In genomic region chr2:122349136-122349785, GRCm38 (mm10) we compare ENCODE assay signal across 9 mouse cellular contexts. TPM values are rescaled to one million over a fixed set of nuclear protein-coding genes. Genes with fewer than 3 reads are reported as not detected.
A peak's percentile ranks its signal among the peaks of the same experiment; 100 is the strongest.
DNase-seq lines count a peak whose midpoint lies in the region; ATAC-seq lines count a peak whose summit lies in the region.
"Had no signal": no experiment of that assay in that cellular context is flagged by ENCODE, and none has a peak within 500 bp of the region (broad histone marks: within the 10 kb centered on the region; RNA-seq: fewer than 3 reads in every experiment).

No protein-coding gene starts in this region.

- peak; percentile 23 for ATAC-seq in heart, embryonic 16.5 days (replicated peaks; ENCODE audit: extremely low read depth, insufficient read depth, low FRiP score)
- peak; percentile 60 for ATAC-seq in liver, embryonic 11.5 days (replicated peaks; ENCODE audit: low FRiP score)

- H3K4me2 ChIP-seq in heart, embryonic 16.5 days (ENCODE audit: low read depth, low read length), result peak overlapping the region; percentile 88
- H3K4me2 ChIP-seq in liver, embryonic 11.5 days, result peak overlapping the region; percentile 83

- H3K36me3 ChIP-seq in heart, embryonic 16.5 days (ENCODE audit: control insufficient read depth, insufficient read depth), result no peaks in the 10 kb centered on the region; the same call in 1 of the 2 replicates
- peaks cover 3% of the 10 kb centered on the region for H3K36me3 ChIP-seq in liver, embryonic 11.5 days (ENCODE audit: control insufficient read depth, insufficient read depth, low read length)

- peak overlapping the region; percentile 77 for H3K4me3 ChIP-seq in heart, embryonic 16.5 days (ENCODE audit: low read length)
- H3K4me3 ChIP-seq in liver, embryonic 11.5 days (ENCODE audit: low read depth, low read length), result peak overlapping the region; percentile 58

- H3K9ac ChIP-seq in heart, embryonic 16.5 days (ENCODE audit: low read length), result peak overlapping the region; percentile 89
- H3K9ac ChIP-seq in liver, embryonic 11.5 days (ENCODE audit: low read depth, low read length), result peak overlapping the region; percentile 77

- peaks cover 6% of the 10 kb centered on the region; the same call in 1 of the 2 replicates for H3K27me3 ChIP-seq in heart, embryonic 16.5 days (ENCODE audit: control insufficient read depth, insufficient read depth, low read length)
- H3K27me3 ChIP-seq in liver, embryonic 11.5 days (replicated peaks; ENCODE audit: control insufficient read depth, insufficient read depth, low read length), result no peaks in the 10 kb centered on the region

- H3K4me1 ChIP-seq in heart, embryonic 16.5 days (ENCODE audit: control insufficient read depth, insufficient read depth, low read length), result peaks cover 17% of the 10 kb centered on the region
- H3K4me1 ChIP-seq in liver, embryonic 11.5 days (replicated peaks; ENCODE audit: control insufficient read depth, insufficient read depth, low read length), result peaks cover 12% of the 10 kb centered on the region

- DNase-seq in heart, postnatal 36 days, result no peak
- peak; percentile 21 for DNase-seq in CD4-positive, CD25-positive, alpha-beta regulatory T cell, adult 2 months (ENCODE audit: low read depth, low spot score)
- DNase-seq in cerebellum, adult 9-10 months, result peak; percentile 75
- DNase-seq in forelimb bud, embryonic 11.5 days (ENCODE audit: low read depth, low spot score), result peak; percentile 44
- peak; percentile 64 for DNase-seq in liver, embryonic 11.5 days (ENCODE audit: low spot score)
- DNase-seq in spleen, postnatal 10 days (ENCODE audit: low spot score in 2 of 2), result peak; percentile 45 to 58
- no peak for DNase-seq in adrenal gland, adult 8-10 months

- H3K9me3 ChIP-seq in heart, embryonic 16.5 days (replicated peaks; ENCODE audit: control insufficient read depth, low read length), result no peaks in the 10 kb centered on the region
- H3K9me3 ChIP-seq in liver, embryonic 11.5 days (ENCODE audit: control insufficient read depth, low read length), result no peaks in the 10 kb centered on the region

- H3K27ac ChIP-seq in heart, embryonic 16.5 days (ENCODE audit: low read length), result peak overlapping the region; percentile 97
- peak overlapping the region; percentile 66; the same call in 1 of the 2 replicates for H3K27ac ChIP-seq in liver, embryonic 11.5 days (ENCODE audit: low read depth, low read length)

- intact Hi-C loops in heart, postnatal 36 days (cut with DNase I), result loop anchor here (2.0 to 10.0 kb wide), 3 partner anchors 20 to 276 kb away; partner anchors contain the start of gene Shf

- WGBS in heart, embryonic 16.5 days, result 9% methylated on average over 14 of the region's 14 CpGs
- WGBS in liver, embryonic 11.5 days, result 14% methylated on average over 14 of the region's 14 CpGs

RNA-seq across cellular contexts. Expression of gene Shf, which starts 19.7 kb away (rescaled TPM):
- polyA plus RNA-seq in heart, embryonic 16.5 days (2015; fragmentation: Nextera tagmentation; extraction: Ambion mirVana), result 2.0 TPM in 2 replicates
- total RNA-seq in heart, postnatal 36 days (2021), result 1 to 10 TPM; 5.0 to 6.1 TPM
- polyA plus RNA-seq in liver, embryonic 11.5 days (2014; fragmentation: Nextera tagmentation; extraction: Ambion mirVana), result 2.5 TPM in 2 replicates
- total RNA-seq in adrenal gland, adult 8-10 months (2022), result 10 to 100 TPM in 2 of 4 experiments, 1 to 10 TPM in 2; 8.1 to 18.5 (median 13.8) TPM

RNA-seq across cellular contexts. Expression of gene Duox1, which starts 33.8 kb away (rescaled TPM):
- polyA plus RNA-seq in heart, embryonic 16.5 days (2015; fragmentation: Nextera tagmentation; extraction: Ambion mirVana), result 0.05 and 0.12 TPM in 2 replicates
- total RNA-seq in heart, postnatal 36 days (2021), result under 1 TPM; 0.17 to 0.27 TPM
- polyA plus RNA-seq in liver, embryonic 11.5 days (2014; fragmentation: Nextera tagmentation; extraction: Ambion mirVana), result 0.10 TPM in 1 of 2 replicates, not detected in the other
- total RNA-seq in adrenal gland, adult 8-10 months (2022), result under 1 TPM in 2 of 4 experiments, not detected in 2; 0.06 to 0.13 TPM

RNA-seq across cellular contexts. Expression of gene Duoxa1, which starts 35.7 kb away (rescaled TPM):
- polyA plus RNA-seq in heart, embryonic 16.5 days (2015; fragmentation: Nextera tagmentation; extraction: Ambion mirVana), result 0.54 and 0.97 TPM in 2 replicates
- under 1 TPM in 1 of 2 experiments, not detected in 1; 0.39 TPM for total RNA-seq in heart, postnatal 36 days (2021)
- not detected in 2 replicates for polyA plus RNA-seq in liver, embryonic 11.5 days (2014; fragmentation: Nextera tagmentation; extraction: Ambion mirVana)
- total RNA-seq in adrenal gland, adult 8-10 months (2022), result under 1 TPM; 0.20 to 0.52 (median 0.32) TPM
- total RNA-seq: adrenal gland, postnatal 36 days had no signal

RNA-seq across cellular contexts. Expression of gene Duoxa2, which starts 50.6 kb away (rescaled TPM):
- polyA plus RNA-seq in heart, embryonic 16.5 days (2015; fragmentation: Nextera tagmentation; extraction: Ambion mirVana), result not detected in 2 replicates
- not detected for total RNA-seq in heart, postnatal 36 days (2021)
- polyA plus RNA-seq in liver, embryonic 11.5 days (2014; fragmentation: Nextera tagmentation; extraction: Ambion mirVana), result 0.12 TPM in 1 of 2 replicates, not detected in the other
- not detected for total RNA-seq in adrenal gland, adult 8-10 months (2022)
- total RNA-seq: adrenal gland, postnatal 36 days had no signal

RNA-seq across cellular contexts. Expression of gene Duox2, which starts 51.0 kb away (rescaled TPM):
- 0.05 and 0.11 TPM in 2 replicates for polyA plus RNA-seq in heart, embryonic 16.5 days (2015; fragmentation: Nextera tagmentation; extraction: Ambion mirVana)
- total RNA-seq in heart, postnatal 36 days (2021), result under 1 TPM; 0.35 to 0.47 TPM
- polyA plus RNA-seq in liver, embryonic 11.5 days (2014; fragmentation: Nextera tagmentation; extraction: Ambion mirVana), result not detected in 2 replicates
- total RNA-seq in adrenal gland, adult 8-10 months (2022), result not detected

Comparison
In these comparisons a context has a peak if more than half of its experiments do, and no peak if none do; other contexts are left out.
1. DNase-seq: peak in CD4-positive, CD25-positive, alpha-beta regulatory T cell, adult 2 months (single experiment), cerebellum, adult 9-10 months (single experiment), forelimb bud, embryonic 11.5 days (single experiment), liver, embryonic 11.5 days (single experiment) and spleen, postnatal 10 days (2 of 2); none in heart, postnatal 36 days (0 of 2) and adrenal gland, adult 8-10 months (single experiment).